Mouse (Mus musculus): ENCODE results near the gene Ctdspl. TPM values are rescaled to one million over a fixed set of nuclear protein-coding genes. Genes with fewer than 3 reads are reported as not detected.
A peak's percentile ranks its signal among the peaks of the same experiment; 100 is the strongest.

Gene Ctdspl
- 70.4 and 83.4 TPM in 2 replicates for polyA plus RNA-seq (2012; rRNA removed)

DNA sequence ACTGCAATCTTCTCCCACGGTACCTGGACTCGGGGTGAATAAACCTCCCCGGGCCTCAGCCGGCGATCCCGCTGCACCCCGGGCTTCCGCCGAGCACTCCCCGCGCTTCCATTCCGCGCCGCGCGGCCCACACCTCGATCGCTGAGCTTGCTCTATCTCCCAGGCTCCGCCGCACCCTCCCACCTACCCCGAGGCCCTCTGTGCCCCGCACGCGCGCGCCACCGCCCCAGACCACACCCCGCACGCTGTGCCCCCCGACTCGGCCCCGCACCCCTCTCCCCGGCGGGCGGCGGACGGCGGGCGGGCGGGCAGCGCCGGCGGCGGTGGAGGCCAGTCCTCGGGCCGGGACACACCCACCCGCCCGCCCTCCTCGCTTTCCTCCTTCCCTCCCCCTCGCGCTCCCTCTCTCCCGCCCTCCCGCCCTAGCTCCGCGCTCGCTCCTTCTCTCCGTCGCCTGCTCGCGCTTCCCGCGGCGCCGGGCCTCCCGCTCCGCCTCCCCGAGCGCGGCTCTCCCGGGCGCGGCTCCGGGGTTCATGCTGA, at the start of gene Ctdspl:
Ctdspl (plus strand) TSS at position 343 of the 540 bp plus-strand sequence.
- Histone ChIP-seq H3K4me3 (replicated peaks; ENCODE audit: extremely low read depth, low read depth, low read length) (peak within 1 kb of the TSS; percentile 88), H3K4me1 (ENCODE audit: control insufficient read depth, insufficient read depth, low read length) (peaks cover 3% of the 10 kb centered on the region; the same call in 1 of the 2 replicates)
- peak; percentile 67 for DNase-seq
- TF ChIP-seq POLR2A (IDR thresholded peaks at IDR 0.05; ENCODE audit: borderline replicate concordance, extremely low read depth, low read depth, low read length) (no peak), CTCF (IDR thresholded peaks at IDR 0.05; ENCODE audit: insufficient read depth, low read length) (no peak)
- WGBS = under 1% methylated on average over 27 of the region's 73 CpGs

DNA sequence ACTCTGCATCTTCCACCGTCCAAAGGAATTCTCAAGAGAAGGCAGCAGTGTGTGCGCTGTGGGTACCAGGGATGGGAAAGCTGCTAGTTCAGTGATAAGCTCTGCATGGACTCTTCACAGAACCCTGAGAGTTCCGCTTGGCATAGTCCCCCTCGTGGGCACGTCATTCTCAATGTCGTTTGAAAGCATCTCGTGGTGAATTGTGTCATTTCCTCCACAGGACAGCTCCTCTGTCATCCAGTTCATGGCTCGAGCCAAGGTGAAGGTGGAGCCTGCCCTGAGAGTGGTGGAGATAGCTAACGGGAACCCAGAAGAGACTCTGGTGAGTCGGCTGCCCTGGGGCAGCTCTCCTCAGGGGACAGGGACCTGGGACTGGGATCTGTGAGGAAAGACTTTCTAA, 49.4 kb upstream of the Ctdspl start:
- H3K4me1 ChIP-seq (ENCODE audit: control insufficient read depth, insufficient read depth, low read length) = peaks cover 5% of the 10 kb centered on the region
- H3K4me3 ChIP-seq (replicated peaks; ENCODE audit: extremely low read depth, low read depth, low read length) = no peak overlapping the region
- TF ChIP-seq POLR2A (IDR thresholded peaks at IDR 0.05; ENCODE audit: borderline replicate concordance, extremely low read depth, low read depth, low read length) (no peak), CTCF (IDR thresholded peaks at IDR 0.05; ENCODE audit: insufficient read depth, low read length) (no peak)
- WGBS = 40% methylated on average over 10 of the region's 10 CpGs
- DNase-seq = no peak

DNA sequence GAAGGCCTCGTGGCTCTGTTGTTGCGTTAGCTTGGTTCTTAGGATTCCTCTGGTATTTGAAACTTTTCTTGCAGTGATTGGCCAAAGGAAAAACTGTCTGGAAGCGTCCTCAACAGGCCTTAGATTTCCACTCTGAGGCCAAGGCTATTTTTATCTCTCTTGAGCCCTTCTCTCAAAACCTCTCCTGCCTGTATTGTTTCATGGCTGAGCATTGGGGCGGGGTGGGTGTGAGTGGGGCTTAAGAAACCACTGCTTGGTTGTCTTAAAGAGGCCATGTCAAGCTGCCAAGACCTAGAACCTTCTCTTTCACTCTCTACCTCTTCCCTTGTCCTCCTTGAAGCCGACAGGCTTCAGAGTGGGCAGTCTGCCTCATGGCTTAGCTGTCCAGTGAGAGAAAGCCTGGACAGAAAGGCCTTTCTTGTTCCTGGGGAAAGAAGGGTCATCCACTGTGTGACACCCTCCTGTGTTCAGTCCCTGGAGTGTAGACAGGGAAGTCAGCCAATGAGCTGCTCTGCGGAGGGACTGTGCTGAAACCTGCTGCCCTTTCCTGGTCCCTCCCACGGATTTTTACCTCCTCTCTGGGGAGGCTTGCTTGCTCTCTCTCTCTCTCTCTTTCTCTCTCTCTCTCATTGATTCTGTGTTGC, 48.8 kb upstream of the Ctdspl start:
- peaks cover 5% of the 10 kb centered on the region for H3K4me1 ChIP-seq (ENCODE audit: control insufficient read depth, insufficient read depth, low read length)
- DNase-seq = peak; percentile 48
- 54% methylated on average over 7 of the region's 7 CpGs for WGBS
- H3K4me3 ChIP-seq (replicated peaks; ENCODE audit: extremely low read depth, low read depth, low read length) = no peak overlapping the region
- TF ChIP-seq CTCF (IDR thresholded peaks at IDR 0.05; ENCODE audit: insufficient read depth, low read length) (no peak), POLR2A (IDR thresholded peaks at IDR 0.05; ENCODE audit: borderline replicate concordance, extremely low read depth, low read depth, low read length) (no peak)

DNA sequence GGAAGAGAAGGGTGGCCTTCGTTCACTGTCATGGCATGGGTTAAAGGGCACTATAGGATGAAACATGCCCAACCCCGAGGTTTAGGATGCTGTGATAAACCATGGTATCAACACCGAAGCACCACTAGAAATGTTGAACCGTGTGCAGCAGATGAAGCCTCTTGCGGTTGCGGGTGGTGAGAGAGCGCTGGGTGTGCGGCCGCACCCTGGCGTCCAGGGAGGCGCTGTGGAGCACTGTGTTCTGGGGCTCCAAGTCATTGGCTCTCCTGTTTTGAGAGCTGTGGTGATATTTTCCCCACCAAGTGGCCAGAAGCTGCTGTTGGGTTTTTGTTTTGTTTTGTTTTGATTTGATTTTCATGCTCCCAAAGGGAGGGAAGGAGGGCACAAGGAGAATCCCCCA, 47.7 kb upstream of the Ctdspl start:
- no peak for DNase-seq
- TF ChIP-seq POLR2A (IDR thresholded peaks at IDR 0.05; ENCODE audit: borderline replicate concordance, extremely low read depth, low read depth, low read length) = no peak
- TF ChIP-seq CTCF (IDR thresholded peaks at IDR 0.05; ENCODE audit: insufficient read depth, low read length) = no peak
- 86% methylated on average over 11 of the region's 11 CpGs for WGBS
- H3K4me1 ChIP-seq (ENCODE audit: control insufficient read depth, insufficient read depth, low read length) = peaks cover 5% of the 10 kb centered on the region
- H3K4me3 ChIP-seq (replicated peaks; ENCODE audit: extremely low read depth, low read depth, low read length) = no peak overlapping the region

DNA sequence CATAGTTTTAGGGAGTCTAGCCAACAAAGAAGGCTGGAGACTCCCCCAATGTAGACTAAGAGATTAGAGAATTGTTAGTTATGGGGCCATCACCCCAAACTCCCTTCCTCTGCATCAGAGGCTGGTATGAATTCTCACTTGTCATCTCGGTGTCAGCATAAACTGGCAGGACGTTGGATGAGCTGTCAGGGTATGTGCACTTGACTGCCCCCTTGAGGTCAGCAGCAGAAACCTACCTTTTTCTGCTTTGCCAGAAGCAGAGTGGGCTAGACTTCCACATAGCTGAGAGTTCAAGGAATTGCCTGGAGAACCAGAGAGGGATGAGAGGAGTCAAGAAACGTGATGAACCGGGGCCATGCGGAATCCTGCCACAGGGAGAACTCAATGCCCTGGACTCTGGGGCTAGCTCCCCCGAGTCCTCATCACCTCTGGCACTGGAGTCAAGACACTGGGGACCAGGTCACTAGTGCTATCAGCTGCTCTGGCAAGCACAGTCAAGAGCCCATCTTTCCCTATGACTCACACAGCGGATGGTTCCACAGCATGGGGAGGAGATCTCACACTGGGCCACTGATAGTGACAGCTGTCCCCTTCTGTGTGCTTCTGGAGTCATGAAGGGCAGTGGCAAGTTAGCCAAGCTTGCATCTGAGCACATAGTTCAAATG, 44.8 kb upstream of the Ctdspl start:
- WGBS = 62% methylated on average over 7 of the region's 7 CpGs
- H3K4me3 ChIP-seq (replicated peaks; ENCODE audit: extremely low read depth, low read depth, low read length) = no peak overlapping the region
- DNase-seq = no peak
- H3K4me1 ChIP-seq (ENCODE audit: control insufficient read depth, insufficient read depth, low read length) = peaks cover 6% of the 10 kb centered on the region
- TF ChIP-seq CTCF (IDR thresholded peaks at IDR 0.05; ENCODE audit: insufficient read depth, low read length) (peak; percentile 78), POLR2A (IDR thresholded peaks at IDR 0.05; ENCODE audit: borderline replicate concordance, extremely low read depth, low read depth, low read length) (no peak)

DNA sequence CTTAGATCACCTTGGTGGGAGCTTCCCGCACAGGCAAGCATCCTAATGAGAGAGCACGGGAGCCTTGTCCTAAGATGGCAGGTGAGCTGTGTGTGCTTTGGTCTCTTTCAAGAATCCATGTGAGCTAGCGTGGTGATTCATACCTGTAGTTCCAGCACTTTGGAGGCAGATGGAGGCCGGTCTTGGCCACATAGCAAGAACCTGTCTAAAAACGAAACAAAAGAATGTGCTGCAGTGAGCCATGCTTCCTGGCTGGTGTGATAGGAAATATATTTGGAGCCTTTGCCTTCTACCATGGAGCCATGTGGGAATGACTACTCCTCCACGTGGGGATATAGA, 44.3 kb upstream of the Ctdspl start:
- no peak overlapping the region for H3K4me3 ChIP-seq (replicated peaks; ENCODE audit: extremely low read depth, low read depth, low read length)
- no peak for TF ChIP-seq POLR2A (IDR thresholded peaks at IDR 0.05; ENCODE audit: borderline replicate concordance, extremely low read depth, low read depth, low read length)
- no peak for TF ChIP-seq CTCF (IDR thresholded peaks at IDR 0.05; ENCODE audit: insufficient read depth, low read length)
- WGBS = 72% methylated on average over 6 of the region's 6 CpGs
- H3K4me1 ChIP-seq (ENCODE audit: control insufficient read depth, insufficient read depth, low read length) = peaks cover 3% of the 10 kb centered on the region; the same call in 1 of the 2 replicates
- no peak for DNase-seq

DNA sequence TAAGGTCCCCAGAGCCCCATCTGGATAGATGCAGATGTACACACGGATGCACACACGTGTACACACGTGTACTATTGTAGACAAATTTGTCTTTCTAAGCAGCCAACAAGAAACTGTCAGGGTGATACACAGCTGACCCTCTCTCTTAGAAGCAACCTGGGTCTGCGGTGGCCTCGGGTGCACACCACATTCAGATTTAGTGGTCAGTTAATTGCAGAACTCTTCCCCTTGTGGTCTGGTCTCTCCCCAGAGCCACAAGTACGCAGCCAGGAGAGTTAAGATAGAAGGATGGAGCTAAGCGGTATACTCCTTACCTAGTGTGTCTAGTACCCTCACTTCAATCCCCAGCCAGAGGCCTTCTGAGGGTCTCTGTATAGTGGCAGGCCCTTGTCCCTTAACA, 43.1 kb upstream of the Ctdspl start:
- DNase-seq = no peak
- Histone ChIP-seq H3K4me1 (ENCODE audit: control insufficient read depth, insufficient read depth, low read length) (0 out of 2 replicates have a peak, but pooled peaks cover 2% of the 10 kb centered on the region), H3K4me3 (replicated peaks; ENCODE audit: extremely low read depth, low read depth, low read length) (no peak overlapping the region)
- no peak for TF ChIP-seq CTCF (IDR thresholded peaks at IDR 0.05; ENCODE audit: insufficient read depth, low read length)
- TF ChIP-seq POLR2A (IDR thresholded peaks at IDR 0.05; ENCODE audit: borderline replicate concordance, extremely low read depth, low read depth, low read length) = no peak
- WGBS = 84% methylated on average over 7 of the region's 7 CpGs

DNA sequence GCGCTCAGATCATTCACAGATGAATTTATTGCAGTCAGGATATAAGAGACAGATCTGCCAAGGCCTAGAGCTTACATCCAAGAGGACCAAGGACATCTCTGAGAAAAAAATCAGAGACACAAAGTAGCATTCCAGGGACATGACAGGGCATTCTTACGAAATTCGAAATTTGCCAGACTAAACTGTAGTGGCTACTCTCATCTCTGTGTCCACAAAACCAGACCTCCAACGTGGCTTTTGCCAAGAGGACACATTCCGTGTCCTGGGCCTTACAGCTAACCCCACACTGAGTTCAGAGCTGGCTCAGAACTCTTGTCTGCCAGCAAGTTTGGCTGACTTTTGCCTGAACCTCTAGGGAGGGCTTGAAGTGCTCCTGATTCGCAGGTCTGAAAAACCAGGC, 40.5 kb upstream of the Ctdspl start:
- Histone ChIP-seq H3K4me3 (replicated peaks; ENCODE audit: extremely low read depth, low read depth, low read length) (no peak overlapping the region), H3K4me1 (ENCODE audit: control insufficient read depth, insufficient read depth, low read length) (peaks cover 5% of the 10 kb centered on the region; the same call in 1 of the 2 replicates)
- no peak for TF ChIP-seq POLR2A (IDR thresholded peaks at IDR 0.05; ENCODE audit: borderline replicate concordance, extremely low read depth, low read depth, low read length)
- TF ChIP-seq CTCF (IDR thresholded peaks at IDR 0.05; ENCODE audit: insufficient read depth, low read length) = no peak
- DNase-seq = no peak
- 45% methylated on average over 6 of the region's 6 CpGs for WGBS

DNA sequence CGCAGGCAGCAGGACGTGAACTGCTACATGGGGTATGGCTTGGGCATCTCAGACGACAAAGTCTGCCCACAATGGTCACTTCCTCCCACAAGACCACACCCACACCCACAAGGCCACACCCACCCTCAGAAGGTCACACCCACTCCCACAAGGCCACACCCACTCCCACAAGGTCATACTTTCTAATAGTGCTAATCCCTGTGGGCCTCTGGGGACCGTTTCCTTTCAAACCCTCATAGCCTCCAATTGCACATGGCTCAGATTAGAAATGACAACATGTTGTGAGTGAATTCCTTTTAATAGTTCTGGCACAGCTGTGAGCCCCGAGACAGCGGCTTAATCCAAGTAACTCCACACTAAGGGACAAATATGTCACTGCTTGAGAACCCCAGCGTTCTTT, 39.1 kb upstream of the Ctdspl start:
- TF ChIP-seq CTCF (IDR thresholded peaks at IDR 0.05; ENCODE audit: insufficient read depth, low read length) (no peak), POLR2A (IDR thresholded peaks at IDR 0.05; ENCODE audit: borderline replicate concordance, extremely low read depth, low read depth, low read length) (no peak)
- H3K4me3 ChIP-seq (replicated peaks; ENCODE audit: extremely low read depth, low read depth, low read length) = no peak overlapping the region
- WGBS = 81% methylated on average over 7 of the region's 7 CpGs
- peaks cover 11% of the 10 kb centered on the region; the same call in 1 of the 2 replicates for H3K4me1 ChIP-seq (ENCODE audit: control insufficient read depth, insufficient read depth, low read length)
- DNase-seq = no peak

Data from lung, adult 2 months (tissue).